Mouse (Mus musculus) forebrain, postnatal 0 days (tissue): ENCODE results near the gene Zim1. TPM values are rescaled to one million over a fixed set of nuclear protein-coding genes. Genes with fewer than 3 reads are reported as not detected.

Source experiments
- ATAC-seq: fragments of 200-750 bp; cut with Nextera tagmentation; 2 replicates; pipeline ENCODE4 v1.8.0; 2017; ENCODE audit warnings: mild to moderate bottlenecking, moderate library complexity
- DNase-seq: peaks from one replicate; pipeline ENCODE4 v3.0.0-alpha.2; 2015
- H3K27ac ChIP-seq: fragments of 300-500 bp; sonication (generic); 2 replicates; pipeline ENCODE4 v1.5.1; 2014; ENCODE audit warnings: low read depth, mild to moderate bottlenecking, antibody characterized with exemption, low read length, moderate library complexity, mixed read lengths
- H3K27me3 ChIP-seq: fragments of 300-500 bp; sonication (generic); 2 replicates; pipeline ENCODE4 v1.6.1; 2014; ENCODE audit warnings: mild to moderate bottlenecking, low read length, mixed read lengths; ENCODE audit not compliant: insufficient read depth
- H3K36me3 ChIP-seq: fragments of 300-500 bp; sonication (generic); 2 replicates; pipeline ENCODE4 v1.6.1; 2014; ENCODE audit warnings: mild to moderate bottlenecking, moderate library complexity; ENCODE audit not compliant: insufficient read depth
- H3K4me1 ChIP-seq: fragments of 300-500 bp; sonication (generic); 2 replicates; pipeline ENCODE4 v1.6.1; 2014; ENCODE audit warnings: antibody characterized with exemption; ENCODE audit not compliant: insufficient read depth
- H3K4me2 ChIP-seq: fragments of 300-500 bp; sonication (generic); 2 replicates; pipeline ENCODE4 v1.6.1; 2014; ENCODE audit warnings: low read depth, mild to moderate bottlenecking, moderate library complexity
- H3K4me3 ChIP-seq: fragments of 300-500 bp; sonication (generic); 2 replicates; pipeline ENCODE4 v1.5.1; 2014; ENCODE audit warnings: low read depth, low read length, mixed read lengths
- H3K9ac ChIP-seq: fragments of 300-500 bp; sonication (generic); 2 replicates; pipeline ENCODE4 v1.6.1; 2014; ENCODE audit warnings: mild to moderate bottlenecking
- H3K9me3 ChIP-seq: fragments of 300-500 bp; sonication (generic); 2 replicates; pipeline ENCODE4 v1.6.1; 2016; ENCODE audit warnings: low read length
- CTCF ChIP-seq: sonication (generic); IDR thresholded peaks from 2 replicates; pipeline ENCODE4 v1.5.1; 2016; ENCODE audit warnings: antibody characterized with exemption, control low read depth, low read depth
- WGBS: fragments of 180-500 bp; shearing (Covaris S2); extraction: QIAGEN DNeasy Blood & Tissue Kit; methylation state at CpG from one replicate; pipeline ENCODE4 v1.1.7; 2014; 5-methylcytosine and 5-hydroxymethylcytosine counted together
- polyA plus RNA-seq: library from polyadenylated mRNA; unstranded; fragments of >200 nt; fragmentation: Nextera tagmentation; extraction: Ambion mirVana; gene quantifications from 2 replicates; pipeline ENCODE4 v1.2.1, GENCODE M21; 2015
- total RNA-seq: library from RNA; depleted of rRNA; stranded (reverse); fragments of >200 nt; gene quantifications from 2 replicates; pipeline ENCODE4 v1.2.3, GENCODE M21; 2014; rRNA removed

Zim1 gene
- total RNA-seq (20.5 and 29.1 TPM in 2 replicates), polyA plus RNA-seq (2.6 and 4.7 TPM in 2 replicates)

- TF ChIP-seq CTCF = peak; percentile 64
- peak within 1 kb of the TSS; percentile 73 for H3K4me2 ChIP-seq
- H3K9ac ChIP-seq = peak within 1 kb of the TSS; percentile 26; the same call in 1 of the 2 replicates
- WGBS = 11% methylated on average over 32 of the region's 32 CpGs
- no peaks in the 10 kb centered on the region for H3K9me3 ChIP-seq
- H3K27ac ChIP-seq = no peak within 1 kb of the TSS
- ATAC-seq (peak; percentile 100), DNase-seq (peak; percentile 95)
- no peaks in the 10 kb centered on the region for H3K27me3 ChIP-seq
- H3K36me3 ChIP-seq = no peaks in the 10 kb centered on the region
- H3K4me1 ChIP-seq = no peaks in the 10 kb centered on the region
- H3K4me3 ChIP-seq = peak within 1 kb of the TSS; percentile 46
Observed at GRCm38 (mm10) chr7:6696241-6697045, at the start of gene Zim1. Gene Zim1, minus strand, starts transcription at chr7:6696450.

- no peak overlapping the region for H3K27ac ChIP-seq
- WGBS = 71% methylated on average over 10 of the region's 10 CpGs
- TF ChIP-seq CTCF = no peak
- ATAC-seq (no peak), DNase-seq (no peak)
- no peaks in the 10 kb centered on the region for H3K4me1 ChIP-seq
- no peak overlapping the region for H3K4me3 ChIP-seq
- H3K4me2 ChIP-seq = no peak overlapping the region
- no peaks in the 10 kb centered on the region for H3K9me3 ChIP-seq
- H3K36me3 ChIP-seq = no peaks in the 10 kb centered on the region
- no peak overlapping the region for H3K9ac ChIP-seq
- no peaks in the 10 kb centered on the region for H3K27me3 ChIP-seq
Observed at GRCm38 (mm10) chr7:6744281-6744904, 48.1 kb upstream of the Zim1 start.

GRCm38 (mm10) chr7:6736060-6736459 lies 39.8 kb upstream of the Zim1 start:
- Histone ChIP-seq H3K27ac (no peak overlapping the region), H3K27me3 (no peaks in the 10 kb centered on the region), H3K36me3 (no peaks in the 10 kb centered on the region), H3K9me3 (no peaks in the 10 kb centered on the region), H3K4me3 (no peak overlapping the region), H3K4me2 (no peak overlapping the region), H3K9ac (no peak overlapping the region), H3K4me1 (no peaks in the 10 kb centered on the region)
- 62% methylated on average over 1 of the region's 1 CpGs for WGBS
- no peak for DNase-seq
- no peak for TF ChIP-seq CTCF
- no peak for ATAC-seq

DNA sequence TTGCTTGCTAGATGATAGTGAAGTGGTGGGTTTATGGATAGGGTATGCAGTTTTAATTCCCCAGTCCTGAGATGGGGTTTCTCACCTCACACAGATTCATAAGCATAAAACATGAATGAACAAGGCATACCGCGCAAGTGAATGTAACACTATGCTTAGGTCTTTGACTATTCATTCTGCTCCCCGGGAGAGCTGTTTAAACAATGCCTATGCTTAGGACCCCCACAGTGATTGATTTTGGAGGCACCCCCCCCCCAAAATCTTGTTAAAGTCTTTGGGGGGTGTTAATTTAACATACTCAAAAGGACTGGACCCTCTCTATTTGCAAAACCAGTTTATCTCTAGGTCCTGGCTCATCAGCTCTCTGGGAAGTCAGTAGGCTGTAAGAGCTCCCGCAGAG lies 35.7 kb upstream of the Zim1 start:
- Histone ChIP-seq H3K27me3 (no peaks in the 10 kb centered on the region), H3K36me3 (no peaks in the 10 kb centered on the region), H3K9ac (peak overlapping the region; percentile 72; the same call in 1 of the 2 replicates), H3K4me3 (peak overlapping the region; percentile 54), H3K4me1 (no peaks in the 10 kb centered on the region), H3K27ac (no peak overlapping the region), H3K9me3 (0 out of 2 replicates have a peak, but pooled peaks cover 7% of the 10 kb centered on the region), H3K4me2 (peak overlapping the region; percentile 52)
- DNase-seq (peak; percentile 24), ATAC-seq (no peak)
- TF ChIP-seq CTCF = no peak
- WGBS = 52% methylated on average over 4 of the region's 4 CpGs

DNA sequence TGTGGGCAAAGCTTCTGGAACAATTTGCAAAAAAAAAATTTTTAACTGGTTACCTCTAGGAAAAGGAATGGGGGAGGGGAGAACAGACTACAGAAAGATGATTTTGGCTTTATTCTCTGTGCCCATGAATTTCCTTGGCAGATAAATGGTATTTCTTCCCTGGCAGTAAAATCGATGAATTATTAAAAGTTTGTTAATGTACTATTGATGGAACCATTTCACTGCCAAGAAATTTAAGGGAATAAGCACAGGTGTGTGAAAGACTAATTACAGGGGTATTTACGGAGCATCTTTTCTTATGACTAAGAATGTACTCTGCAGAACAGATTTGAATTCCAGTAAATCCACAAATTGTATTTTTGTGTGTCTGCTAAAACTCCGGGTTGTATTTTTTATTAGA lies 35.1 kb upstream of the Zim1 start:
- Histone ChIP-seq H3K4me3 (peak overlapping the region; percentile 54), H3K9me3 (0 out of 2 replicates have a peak, but pooled peaks cover 7% of the 10 kb centered on the region), H3K4me1 (no peaks in the 10 kb centered on the region), H3K9ac (peak overlapping the region; percentile 72), H3K27me3 (no peaks in the 10 kb centered on the region), H3K27ac (0 out of 2 replicates have a peak overlapping the region, but pooled peaks have one; percentile 68), H3K36me3 (no peaks in the 10 kb centered on the region), H3K4me2 (peak overlapping the region; percentile 52)
- DNase-seq (no peak), ATAC-seq (no peak)
- no peak for TF ChIP-seq CTCF
- 45% methylated on average over 3 of the region's 3 CpGs for WGBS

DNA sequence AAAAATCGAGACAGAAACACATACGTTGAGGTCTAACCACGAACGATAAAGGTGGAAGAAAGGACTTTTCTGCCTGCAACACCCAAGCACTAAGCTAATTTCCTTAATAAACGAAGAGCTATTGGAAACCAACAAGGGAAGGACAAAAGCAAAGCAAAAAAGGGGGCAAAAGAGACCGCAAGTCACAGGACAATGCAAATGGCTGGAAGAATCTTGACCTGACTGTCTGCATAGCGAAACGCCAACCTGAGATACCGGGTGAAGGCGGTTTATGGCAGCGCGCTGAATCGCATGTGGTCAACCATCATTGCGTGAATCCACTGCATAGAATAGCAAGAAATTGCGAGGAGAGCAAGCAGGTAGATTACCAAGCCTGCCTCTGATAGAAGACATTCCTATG lies 34.6 kb upstream of the Zim1 start:
- DNase-seq = peak; percentile 55
- Histone ChIP-seq H3K9ac (peak overlapping the region; percentile 72), H3K27me3 (no peaks in the 10 kb centered on the region), H3K4me1 (no peaks in the 10 kb centered on the region), H3K4me2 (peak overlapping the region; percentile 52), H3K9me3 (0 out of 2 replicates have a peak, but pooled peaks cover 7% of the 10 kb centered on the region), H3K36me3 (no peaks in the 10 kb centered on the region), H3K4me3 (peak overlapping the region; percentile 54), H3K27ac (peak overlapping the region; percentile 68)
- WGBS = 43% methylated on average over 15 of the region's 15 CpGs
- ATAC-seq = no peak
- no peak for TF ChIP-seq CTCF

GRCm38 (mm10) chr7:6730241-6730640 lies 34.0 kb upstream of the Zim1 start, which contains the start of the genes Peg3 and Usp29:
Gene Peg3, minus strand, starts transcription at chr7:6730431.
Gene Usp29, plus strand, starts transcription at chr7:6730578.
- H3K4me2 ChIP-seq = peak within 1 kb of the TSS; percentile 52
- peak within 1 kb of the TSS; percentile 54 for H3K4me3 ChIP-seq
- H3K9me3 ChIP-seq = 0 out of 2 replicates have a peak, but pooled peaks cover 7% of the 10 kb centered on the region
- ATAC-seq (peak; percentile 43), DNase-seq (peak; percentile 96)
- H3K27me3 ChIP-seq = no peaks in the 10 kb centered on the region
- no peaks in the 10 kb centered on the region for H3K4me1 ChIP-seq
- H3K27ac ChIP-seq = peak within 1 kb of the TSS; percentile 92
- peak within 1 kb of the TSS; percentile 72 for H3K9ac ChIP-seq
- 58% methylated on average over 24 of the region's 24 CpGs for WGBS
- peaks cover 1% of the 10 kb centered on the region; the same call in 1 of the 2 replicates for H3K36me3 ChIP-seq
- peak; percentile 29; the same call in 1 of the 2 replicates for TF ChIP-seq CTCF
